Mouse (Mus musculus) small intestine, adult 2 months (tissue): Measurements from ENCODE around the gene Slc13a2.

Experiments used
- CTCF ChIP-seq: fragments of 200-500 bp; IDR thresholded peaks from 2 replicates; pipeline ENCODE4 v1.5.1; 2012; ENCODE audit warnings: low read depth, mild to moderate bottlenecking, control low read depth, inconsistent platforms, low read length, moderate library complexity, mixed read lengths; ENCODE audit not compliant: insufficient replicate concordance, insufficient read length; ENCODE audit errors: extremely low read depth
- POLR2A ChIP-seq: fragments of 200-500 bp; IDR thresholded peaks from 2 replicates; pipeline ENCODE4 v1.6.1; 2012; ENCODE audit warnings: low read depth, mild to moderate bottlenecking, control low read depth, inconsistent platforms, low read length, moderate library complexity

GRCm38 (mm10) chr11:78467515-78467914 lies 45.5 kb upstream of the Slc13a2 start:
- TF ChIP-seq POLR2A, result no peak
- no peak for TF ChIP-seq CTCF
